Mouse (Mus musculus) retina, embryonic 14.5 days (tissue): ENCODE data around the gene Cxcr5.

ENCODE experiments used
- DNase-seq: peaks from one replicate; pipeline ENCODE4 v3.0.0-alpha.2; 2015; ENCODE audit warnings: low spot score

Gene Cxcr5

DNA sequence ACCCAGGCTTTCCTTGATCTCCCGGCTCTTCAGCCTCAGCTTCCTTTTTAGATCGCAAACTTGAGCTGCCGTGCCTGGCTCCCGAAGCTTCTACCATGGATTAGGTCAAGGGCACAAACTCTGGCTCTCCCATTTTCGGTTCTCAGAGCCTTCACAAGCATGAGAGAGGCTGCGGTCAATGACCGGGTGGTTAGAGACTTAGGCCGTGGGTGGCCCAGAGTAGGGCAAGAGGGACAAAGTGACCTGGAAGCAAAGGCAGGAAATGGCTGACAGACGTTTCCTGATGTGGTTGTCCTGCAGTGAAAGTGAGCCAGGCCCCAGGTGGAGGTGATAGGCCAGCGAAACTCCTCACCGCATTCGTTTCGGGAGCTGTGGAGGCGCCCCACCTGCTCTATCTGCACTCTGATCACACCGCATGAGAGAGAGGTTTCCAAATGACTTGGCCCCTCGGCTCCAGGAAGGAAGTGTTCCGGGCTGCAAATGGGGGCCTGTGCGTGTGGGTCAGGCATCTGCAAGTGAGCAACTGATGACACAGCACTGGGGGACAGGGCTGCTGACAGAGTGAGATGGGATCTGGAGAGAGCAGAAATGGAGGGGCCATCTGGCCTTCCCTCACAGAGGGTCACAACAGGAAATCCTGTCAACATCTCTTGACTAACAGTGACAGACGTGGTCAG lies 23.9 kb downstream of the Cxcr5 start:
- DNase-seq: no peak

DNA sequence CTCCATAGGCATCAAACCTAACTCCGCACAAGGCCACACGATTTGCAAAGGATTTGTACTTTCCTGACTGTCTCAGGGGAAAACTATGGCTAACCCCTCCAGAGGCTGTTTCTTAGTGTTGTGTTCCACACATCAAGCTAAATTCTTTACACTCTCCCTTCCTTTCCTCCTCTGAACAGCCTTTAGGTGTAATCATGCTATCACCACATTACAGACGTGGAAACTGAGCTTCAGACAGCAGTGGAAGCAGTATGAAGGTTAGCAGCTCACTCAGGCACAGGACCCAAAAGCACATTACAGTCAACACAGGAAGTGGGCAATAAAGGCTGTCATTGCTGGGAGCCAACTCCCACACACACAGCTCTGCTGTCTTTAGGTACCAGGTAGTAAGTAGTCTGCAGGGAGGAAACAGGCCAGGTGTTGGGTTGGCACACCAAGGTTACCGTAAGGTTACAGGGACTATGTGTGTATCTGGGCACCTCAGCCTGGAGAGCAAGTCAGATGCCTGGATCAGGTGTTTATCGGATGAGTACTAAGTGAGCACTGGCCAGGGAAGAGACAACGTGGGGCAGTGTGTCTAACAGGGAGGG lies 28.6 kb downstream of the Cxcr5 start:
- no peak for DNase-seq

- no peak for DNase-seq
Measured at GRCm38 (mm10) chr9:44528340-44528739, 33.3 kb downstream of the Cxcr5 start.

- DNase-seq: no peak
Measured at GRCm38 (mm10) chr9:44526337-44527112, 35.2 kb downstream of the Cxcr5 start.

GRCm38 (mm10) chr9:44525589-44525988 lies 36.1 kb downstream of the Cxcr5 start:
- no peak for DNase-seq

DNA sequence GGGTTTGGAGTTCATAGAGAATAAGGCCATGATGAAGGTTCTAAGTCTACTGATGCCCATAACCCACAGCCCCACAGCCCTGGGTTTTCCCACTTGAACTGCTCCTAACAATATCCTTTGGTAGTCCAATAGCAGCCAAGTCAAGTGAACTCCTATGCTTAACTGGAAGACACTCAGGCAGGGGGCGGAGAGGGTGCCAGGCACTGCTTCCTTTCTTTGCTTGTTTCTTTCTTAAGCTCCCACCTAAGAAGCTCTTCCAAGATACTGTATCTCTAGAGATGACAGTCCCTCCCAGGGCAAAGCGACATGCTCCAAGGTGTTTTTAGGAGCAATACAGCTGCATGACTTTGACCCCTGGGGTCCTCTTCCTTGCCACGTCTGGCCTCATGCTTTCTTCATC lies 36.7 kb downstream of the Cxcr5 start:
- no peak for DNase-seq

DNA sequence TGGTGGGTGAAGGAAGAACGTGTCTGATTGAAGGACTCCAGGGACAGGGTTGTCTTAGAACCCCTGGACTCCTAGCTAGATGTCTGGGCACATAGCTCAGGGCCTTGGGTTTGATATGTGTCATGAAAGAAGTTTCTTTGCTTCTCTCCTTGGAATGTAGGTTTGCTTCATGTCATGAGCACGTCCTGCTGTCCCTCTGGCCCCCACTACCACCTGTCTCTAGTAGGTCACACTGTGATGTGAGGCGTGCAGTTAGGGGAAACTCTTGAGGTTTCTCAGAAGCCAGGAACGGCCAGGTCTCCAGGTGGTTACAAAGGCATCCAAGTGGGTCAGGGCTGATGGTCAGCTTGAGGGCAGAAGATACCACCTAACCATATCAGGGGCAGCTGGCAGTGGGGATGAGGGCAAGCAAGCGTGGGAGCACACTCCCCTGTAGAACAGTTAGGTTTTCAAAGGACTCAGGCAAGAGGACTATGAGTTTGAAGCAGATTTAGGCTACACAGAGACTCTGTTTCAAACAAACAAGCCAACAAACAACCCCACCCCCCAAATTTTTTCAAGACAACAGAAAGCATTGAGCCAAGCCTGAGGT lies 37.3 kb downstream of the Cxcr5 start:
- no peak for DNase-seq

DNA sequence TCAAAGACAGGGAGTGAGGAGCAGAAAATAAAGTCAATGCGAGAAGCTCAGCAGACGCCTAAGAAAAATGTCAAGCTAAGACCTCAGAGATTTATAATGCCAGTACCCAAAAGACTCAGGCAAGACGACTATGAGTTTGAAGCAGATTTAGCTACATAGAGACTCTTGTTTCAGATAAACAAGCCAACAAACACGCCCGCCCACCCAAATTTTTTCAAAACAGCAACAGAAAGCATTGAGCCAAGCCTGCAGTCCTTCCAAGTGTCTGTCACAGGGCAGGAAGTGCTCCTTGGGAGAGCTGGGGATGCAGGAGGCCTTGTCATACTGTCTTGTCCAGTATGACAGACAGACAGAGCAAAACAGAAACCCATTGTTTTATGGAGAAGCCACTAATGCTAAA lies 38.0 kb downstream of the Cxcr5 start:
- DNase-seq: no peak

- no peak for DNase-seq
Measured at GRCm38 (mm10) chr9:44521927-44522326, 39.8 kb downstream of the Cxcr5 start.

- no peak for DNase-seq
Measured at GRCm38 (mm10) chr9:44518068-44518467, 43.6 kb downstream of the Cxcr5 start.

- no peak for DNase-seq
Measured at GRCm38 (mm10) chr9:44517368-44517767, 44.3 kb downstream of the Cxcr5 start.

- DNase-seq: no peak
Measured at GRCm38 (mm10) chr9:44515891-44516290, 45.8 kb downstream of the Cxcr5 start.

- no peak for DNase-seq
Measured at GRCm38 (mm10) chr9:44515131-44515751, 46.4 kb downstream of the Cxcr5 start.

- DNase-seq: no peak
Measured at GRCm38 (mm10) chr9:44514147-44514546, 47.5 kb downstream of the Cxcr5 start.

- no peak for DNase-seq
Measured at GRCm38 (mm10) chr9:44513610-44514009, 48.1 kb downstream of the Cxcr5 start.

DNA sequence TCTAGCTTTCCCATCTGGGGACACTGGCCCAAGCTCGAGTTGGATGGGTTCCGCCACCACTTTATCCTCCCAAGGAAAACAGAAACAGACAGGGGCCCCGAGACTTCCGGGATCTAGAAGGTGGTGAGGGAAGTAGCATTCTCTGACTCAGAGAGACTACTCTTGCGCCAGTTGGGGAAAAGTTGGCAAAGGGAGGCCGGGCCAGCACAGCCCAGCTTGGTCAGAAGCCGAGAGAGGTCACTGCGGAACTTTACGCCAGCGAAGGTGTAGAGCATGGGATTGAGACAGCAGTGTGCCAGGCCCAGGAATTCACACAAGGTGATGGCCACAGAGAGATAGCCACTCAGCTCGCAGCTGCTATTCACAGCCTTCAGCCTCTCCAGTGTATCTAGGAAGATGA lies 48.6 kb downstream of the Cxcr5 start:
- DNase-seq: no peak

- DNase-seq: no peak
Measured at GRCm38 (mm10) chr9:44512717-44513003, 49.0 kb downstream of the Cxcr5 start.

- DNase-seq: no peak
Measured at GRCm38 (mm10) chr9:44511935-44512716, 49.6 kb downstream of the Cxcr5 start.

DNA sequence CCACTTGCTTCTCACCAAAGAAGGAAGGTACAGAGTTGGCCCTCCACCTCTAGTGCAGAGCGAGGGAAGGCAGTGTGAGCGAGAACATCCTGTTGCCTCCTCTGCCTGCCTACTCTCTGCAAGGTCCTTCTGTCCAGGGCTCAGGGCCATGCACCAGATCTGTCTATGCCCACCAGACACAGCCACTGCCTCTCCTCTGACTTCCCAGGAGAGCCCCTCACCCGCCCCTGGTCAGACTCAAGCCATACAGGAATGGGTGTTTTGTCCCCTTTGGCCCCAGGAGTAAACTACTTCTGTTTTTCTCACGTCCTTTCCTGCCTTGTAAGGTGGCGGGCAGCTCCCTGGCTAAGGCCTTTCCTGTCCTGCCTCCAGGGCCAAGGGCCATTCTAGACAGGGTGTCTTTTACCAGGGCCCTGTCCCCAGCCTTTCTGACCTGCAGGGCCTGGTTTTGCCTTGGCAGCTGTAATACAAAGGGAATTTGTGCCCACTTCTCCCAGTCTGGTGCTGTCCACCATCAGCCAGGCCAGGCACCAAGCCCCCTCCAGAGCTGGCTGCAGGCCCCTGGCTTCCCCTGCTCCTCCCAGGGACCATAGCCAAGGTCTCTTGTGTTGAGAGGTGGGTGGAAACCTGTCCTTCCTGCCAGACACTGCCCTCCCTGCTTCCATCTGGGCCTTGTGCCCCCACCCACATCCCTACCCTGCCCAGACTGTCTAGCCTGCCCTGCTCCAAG lies 50.6 kb downstream of the Cxcr5 start:
- DNase-seq: no peak

- no peak for DNase-seq
Measured at GRCm38 (mm10) chr9:44510355-44510871, 51.3 kb downstream of the Cxcr5 start.
